In the genomic region with DNA sequence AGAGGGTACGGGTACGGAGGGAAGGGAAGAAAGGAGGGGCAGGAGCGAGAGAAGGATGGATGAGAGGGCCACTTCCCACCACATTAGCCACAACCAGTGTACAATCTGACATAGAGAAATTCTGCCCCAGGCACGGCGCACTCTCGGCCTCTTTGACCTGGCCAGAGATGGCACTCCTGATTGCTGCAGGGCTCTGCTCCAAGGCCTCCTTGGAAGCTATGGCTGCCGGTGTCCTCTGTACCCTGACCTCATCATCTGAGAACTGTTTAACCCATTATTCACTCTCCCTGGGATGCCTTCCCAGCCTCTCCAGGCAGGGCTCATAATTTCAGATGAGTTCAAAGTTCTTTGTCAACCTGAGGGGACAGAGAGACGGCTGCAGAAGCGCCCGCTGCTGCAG, we compare ENCODE assay signal across 9 mouse cellular contexts.
DNase-seq lines count a peak whose midpoint lies in the region; ATAC-seq and TF ChIP-seq lines count a peak whose summit lies in the region.
"Had no signal": no experiment of that assay in that cellular context is flagged by ENCODE, and none has a peak within 500 bp of the region (broad histone marks: within the 10 kb centered on the region; RNA-seq: fewer than 3 reads in every experiment).

No protein-coding gene starts in this region.

- H3K9ac ChIP-seq in lung, embryonic 14.5 days = peak overlapping the region; percentile 52
- peak overlapping the region; percentile 66 for H3K9ac ChIP-seq in forebrain, embryonic 16.5 days (replicated peaks; ENCODE audit: low read depth, low read length)
- H3K9ac ChIP-seq in neural tube, embryonic 15.5 days (replicated peaks) = no peak overlapping the region

- peak overlapping the region; percentile 27 for H3K4me3 ChIP-seq in lung, embryonic 14.5 days (ENCODE audit: low read depth, low read length)
- no peak overlapping the region for H3K4me3 ChIP-seq in lung, adult 2 months (replicated peaks; ENCODE audit: extremely low read depth, low read depth, low read length)
- no peak overlapping the region; the same call in 1 of the 2 replicates for H3K4me3 ChIP-seq in forebrain, embryonic 16.5 days (replicated peaks; ENCODE audit: low read length)
- H3K4me3 ChIP-seq in neural tube, embryonic 15.5 days (replicated peaks) = 0 out of 2 replicates have a peak overlapping the region, but pooled peaks have one; percentile 4

- H3K27ac ChIP-seq in lung, embryonic 14.5 days (ENCODE audit: low read depth) = peak overlapping the region; percentile 63
- H3K27ac ChIP-seq in forebrain, embryonic 16.5 days (ENCODE audit: low read length) = peak overlapping the region; percentile 95
- H3K27ac ChIP-seq in neural tube, embryonic 15.5 days (replicated peaks) = peak overlapping the region; percentile 74
- H3K27ac ChIP-seq: macrophage had no signal

- no peaks in the 10 kb centered on the region for H3K27me3 ChIP-seq in lung, embryonic 14.5 days (ENCODE audit: insufficient read depth, low read length)
- no peaks in the 10 kb centered on the region for H3K27me3 ChIP-seq in forebrain, embryonic 16.5 days (replicated peaks; ENCODE audit: control insufficient read depth, insufficient read depth, low read length)
- no peaks in the 10 kb centered on the region for H3K27me3 ChIP-seq in neural tube, embryonic 15.5 days (replicated peaks)

- TF ChIP-seq POLR2A in lung, adult 2 months (IDR thresholded peaks at IDR 0.05; ENCODE audit: borderline replicate concordance, extremely low read depth, low read depth, low read length) = no peak

- no peaks in the 10 kb centered on the region for H3K9me3 ChIP-seq in lung, embryonic 14.5 days (ENCODE audit: low read depth, low read length)
- H3K9me3 ChIP-seq in forebrain, embryonic 16.5 days (ENCODE audit: control insufficient read depth, low read length) = no peaks in the 10 kb centered on the region
- H3K9me3 ChIP-seq in neural tube, embryonic 15.5 days (replicated peaks) = no peaks in the 10 kb centered on the region

- H3K4me2 ChIP-seq in lung, embryonic 14.5 days = peak overlapping the region; percentile 67
- peak overlapping the region; percentile 50 for H3K4me2 ChIP-seq in forebrain, embryonic 16.5 days (ENCODE audit: low read length)
- H3K4me2 ChIP-seq in neural tube, embryonic 15.5 days = peak overlapping the region; percentile 51

- H3K36me3 ChIP-seq in lung, embryonic 14.5 days (ENCODE audit: insufficient read depth) = no peaks in the 10 kb centered on the region
- no peaks in the 10 kb centered on the region for H3K36me3 ChIP-seq in forebrain, embryonic 16.5 days (ENCODE audit: control insufficient read depth, insufficient read depth)
- H3K36me3 ChIP-seq in neural tube, embryonic 15.5 days = no peaks in the 10 kb centered on the region

- TF ChIP-seq CTCF in lung, embryonic 14.5 days (IDR thresholded peaks at IDR 0.05; ENCODE audit: low read depth) = no peak
- TF ChIP-seq CTCF in lung, adult 2 months (IDR thresholded peaks at IDR 0.05; ENCODE audit: insufficient read depth, low read length) = no peak

- WGBS in lung, embryonic 14.5 days = 42% methylated on average over 10 of the region's 10 CpGs
- WGBS in lung, adult 2 months = 75% methylated on average over 10 of the region's 10 CpGs
- WGBS in forebrain, embryonic 16.5 days = 35% methylated on average over 10 of the region's 10 CpGs
- whole genome bisulfite sequencing in neural tube, embryonic 15.5 days = 38% methylated on average over 10 of the region's 10 CpGs

- no peak for ATAC-seq in lung, embryonic 14.5 days (ENCODE audit: insufficient read depth)
- no peak for ATAC-seq in forebrain, embryonic 16.5 days
- ATAC-seq in neural tube, embryonic 15.5 days (ENCODE audit: low FRiP score) = no peak

- DNase-seq in lung, embryonic 14.5 days = no peak
- DNase-seq in lung, adult 2 months = no peak
- peak; percentile 74 to 90 for DNase-seq in kidney, postnatal 25 days
- no peak for DNase-seq in layer of hippocampus, adult 11-12 months (ENCODE audit: low spot score)
- DNase-seq in spleen, postnatal 4 days (ENCODE audit: low spot score in 2 of 2) = no peak
- DNase-seq in urinary bladder, postnatal 36 days (ENCODE audit: low spot score in 2 of 2) = no peak

- H3K4me1 ChIP-seq in lung, embryonic 14.5 days (ENCODE audit: insufficient read depth) = peaks cover 49% of the 10 kb centered on the region
- H3K4me1 ChIP-seq in lung, adult 2 months (ENCODE audit: control insufficient read depth, insufficient read depth, low read length) = peaks cover 7% of the 10 kb centered on the region; the same call in 1 of the 2 replicates
- H3K4me1 ChIP-seq in forebrain, embryonic 16.5 days (replicated peaks; ENCODE audit: control insufficient read depth, insufficient read depth, low read length) = peaks cover 60% of the 10 kb centered on the region
- peaks cover 56% of the 10 kb centered on the region for H3K4me1 ChIP-seq in neural tube, embryonic 15.5 days

Comparison
In these comparisons a context has a peak if more than half of its experiments do, and no peak if none do; other contexts are left out.
1. H3K4me3 ChIP-seq: peak in lung, embryonic 14.5 days (single experiment) and neural tube, embryonic 15.5 days (single experiment); none in lung, adult 2 months (single experiment) and forebrain, embryonic 16.5 days (single experiment).
2. DNase-seq: peak in kidney, postnatal 25 days (2 of 2); none in lung, embryonic 14.5 days (single experiment), lung, adult 2 months (single experiment), layer of hippocampus, adult 11-12 months (single experiment), spleen, postnatal 4 days (0 of 2) and urinary bladder, postnatal 36 days (0 of 2).
3. Peak in every context shown above with its lines, with median percentiles within 50 percentile points of each other: H3K27ac ChIP-seq and H3K4me2 ChIP-seq.